Mouse (Mus musculus) forebrain, embryonic 16.5 days (tissue): ENCODE measurements at regions not wholly inside any gene's neighbourhood (a gene's known extent, or its start where the extent isn't known, plus 50 kb on each side); places are given as distances from the start of the nearest gene placed in this dataset.

Experiments used
- ATAC-seq: fragments of 200-750 bp; cut with Nextera tagmentation; 2 replicates; pipeline ENCODE4 v1.8.0; 2017; ENCODE audit warnings: mild to moderate bottlenecking, moderate library complexity
- H3K27ac ChIP-seq: fragments of 300-500 bp; sonication (generic); 2 replicates; pipeline ENCODE4 v1.5.1; 2014; ENCODE audit warnings: low read length, control low read depth
- H3K27me3 ChIP-seq: fragments of 300-500 bp; sonication (generic); replicated peaks from 2 replicates; pipeline ENCODE4 v1.6.1; 2014; ENCODE audit warnings: low read length; ENCODE audit not compliant: control insufficient read depth, insufficient read depth
- H3K36me3 ChIP-seq: fragments of 300-500 bp; sonication (generic); 2 replicates; pipeline ENCODE4 v1.6.1; 2014; ENCODE audit not compliant: control insufficient read depth, insufficient read depth
- H3K4me1 ChIP-seq: fragments of 300-500 bp; sonication (generic); replicated peaks from 2 replicates; pipeline ENCODE4 v1.6.1; 2014; ENCODE audit warnings: low read length; ENCODE audit not compliant: control insufficient read depth, insufficient read depth
- H3K4me2 ChIP-seq: fragments of 300-500 bp; sonication (generic); 2 replicates; pipeline ENCODE4 v1.6.1; 2014; ENCODE audit warnings: mild to moderate bottlenecking, low read length, control low read depth
- H3K4me3 ChIP-seq: fragments of 300-500 bp; sonication (generic); replicated peaks from 2 replicates; pipeline ENCODE4 v1.5.1; 2014; ENCODE audit warnings: mild to moderate bottlenecking, low read length, control low read depth
- H3K9ac ChIP-seq: fragments of 300-500 bp; sonication (generic); replicated peaks from 2 replicates; pipeline ENCODE4 v1.6.1; 2014; ENCODE audit warnings: low read depth, low read length, control low read depth
- H3K9me3 ChIP-seq: fragments of 300-500 bp; sonication (generic); 2 replicates; pipeline ENCODE4 v1.6.1; 2016; ENCODE audit warnings: low read length; ENCODE audit not compliant: control insufficient read depth
- WGBS: fragments of 180-500 bp; shearing (Covaris S2); extraction: QIAGEN DNeasy Blood & Tissue Kit; methylation state at CpG from one replicate; pipeline ENCODE4 v1.1.7; 2014; 5-methylcytosine and 5-hydroxymethylcytosine counted together

DNA sequence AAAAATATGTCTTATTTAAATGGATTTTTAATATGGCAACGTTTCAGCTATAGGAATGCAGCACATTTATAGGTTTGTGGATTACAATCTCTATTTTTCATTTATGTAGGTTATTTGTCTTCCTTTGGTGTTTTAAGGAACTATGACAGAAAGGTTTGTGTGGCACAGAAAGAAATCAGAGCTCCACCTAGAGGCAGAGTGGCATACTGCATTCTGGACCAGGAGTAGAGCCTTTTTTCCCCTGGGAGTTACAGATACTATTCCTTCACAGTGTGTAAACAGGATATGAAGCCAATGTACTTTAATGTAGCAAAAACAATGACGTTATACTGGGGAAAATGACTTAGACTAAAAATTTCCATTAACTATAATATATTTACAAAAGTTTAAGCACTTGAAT is 94.9 kb upstream of the St8sia4 start:
- no peaks in the 10 kb centered on the region for H3K4me1 ChIP-seq
- peak; percentile 38; the same call in 1 of the 2 replicates for ATAC-seq
- no peaks in the 10 kb centered on the region for H3K9me3 ChIP-seq
- 4% methylated on average over 2 of the region's 2 CpGs for WGBS
- H3K9ac ChIP-seq = no peak overlapping the region
- no peaks in the 10 kb centered on the region for H3K27me3 ChIP-seq
- H3K36me3 ChIP-seq = no peaks in the 10 kb centered on the region
- no peak overlapping the region for H3K4me3 ChIP-seq
- no peak overlapping the region for H3K4me2 ChIP-seq
- H3K27ac ChIP-seq = no peak overlapping the region

DNA sequence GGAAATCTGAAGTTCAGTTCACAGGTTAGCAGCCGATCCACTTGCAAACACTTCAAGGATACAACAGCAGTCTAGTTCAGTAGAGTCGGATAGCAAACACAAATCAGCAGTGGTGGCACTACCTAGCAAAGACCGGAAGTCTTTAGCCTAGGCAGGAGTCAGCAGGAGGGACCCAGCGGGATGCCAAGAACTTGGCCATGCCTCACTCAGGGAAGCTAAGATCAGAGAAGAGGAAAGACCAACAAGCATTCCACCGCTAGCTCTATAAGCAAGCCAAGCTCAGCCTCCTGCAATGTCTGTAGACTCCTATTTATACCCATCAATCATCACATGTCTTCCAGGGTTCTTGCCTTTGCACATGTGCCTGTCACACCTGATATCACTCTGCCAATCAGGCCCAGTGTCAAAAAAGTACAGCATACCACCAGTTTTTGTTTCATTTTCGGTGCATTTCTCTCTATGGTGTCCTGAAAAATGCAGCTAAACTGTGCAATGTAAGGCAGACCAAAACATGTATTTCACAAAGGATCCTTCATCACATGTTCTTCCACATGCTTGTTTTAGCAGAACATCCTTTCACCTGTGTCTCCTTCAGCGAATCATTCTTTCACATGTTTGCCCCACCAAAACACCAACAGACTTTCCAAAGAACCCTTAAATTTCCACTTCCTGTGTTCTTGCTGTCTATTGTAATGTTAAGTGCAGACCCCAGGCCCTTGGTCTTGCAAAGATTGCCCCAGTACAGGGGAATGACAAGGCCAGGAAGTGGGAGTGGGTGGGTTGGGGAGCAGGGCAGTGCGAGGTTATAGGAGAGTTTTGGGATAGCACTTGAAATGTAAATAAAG is 86.9 kb upstream of the St8sia4 start:
- Histone ChIP-seq H3K4me1 (no peaks in the 10 kb centered on the region), H3K4me2 (no peak overlapping the region), H3K36me3 (no peaks in the 10 kb centered on the region), H3K4me3 (no peak overlapping the region), H3K27me3 (no peaks in the 10 kb centered on the region), H3K9ac (no peak overlapping the region), H3K9me3 (no peaks in the 10 kb centered on the region), H3K27ac (no peak overlapping the region)
- no peak for ATAC-seq
- 85% methylated on average over 8 of the region's 8 CpGs for WGBS

GRCm38 (mm10) chr1:95753517-95753916 is 86.1 kb upstream of the St8sia4 start:
- ATAC-seq = no peak

GRCm38 (mm10) chr1:95748940-95749339 is 81.6 kb upstream of the St8sia4 start:
- H3K9me3 ChIP-seq = no peaks in the 10 kb centered on the region
- no peaks in the 10 kb centered on the region for H3K4me1 ChIP-seq
- H3K27ac ChIP-seq = no peak overlapping the region
- no peak overlapping the region for H3K4me2 ChIP-seq
- H3K4me3 ChIP-seq = no peak overlapping the region
- no peak for ATAC-seq
- no peaks in the 10 kb centered on the region for H3K27me3 ChIP-seq
- no peaks in the 10 kb centered on the region for H3K36me3 ChIP-seq
- WGBS = 95% methylated on average over 1 of the region's 1 CpGs
- H3K9ac ChIP-seq = no peak overlapping the region

More at GRCm38 (mm10) chr1:95753517-95753916, 86.1 kb upstream of the St8sia4 start:
- Histone ChIP-seq H3K27me3 (no peaks in the 10 kb centered on the region), H3K9ac (no peak overlapping the region), H3K36me3 (no peaks in the 10 kb centered on the region), H3K4me3 (no peak overlapping the region), H3K4me2 (no peak overlapping the region), H3K4me1 (no peaks in the 10 kb centered on the region), H3K27ac (no peak overlapping the region), H3K9me3 (no peaks in the 10 kb centered on the region)
- 97% methylated on average over 1 of the region's 1 CpGs for WGBS

DNA sequence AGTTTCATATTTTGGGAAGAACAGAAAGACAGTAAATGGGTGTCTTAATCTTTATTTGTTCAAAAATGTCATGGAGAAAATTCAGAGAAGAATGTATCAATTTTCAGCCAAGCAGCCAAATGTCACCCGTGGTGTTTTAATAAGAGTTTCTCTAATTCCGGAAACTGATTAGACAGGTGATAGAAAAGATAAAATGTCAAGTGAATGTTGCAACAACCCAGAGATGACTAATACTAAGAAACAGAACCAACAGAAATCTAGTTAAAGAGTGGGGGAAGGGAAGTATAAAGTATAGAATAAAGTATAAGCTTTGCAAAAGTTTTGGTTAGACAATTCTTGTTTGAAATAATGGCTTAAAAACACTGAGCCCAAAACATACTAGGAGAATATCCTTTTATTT is 79.9 kb upstream of the St8sia4 start:
- Histone ChIP-seq H3K4me1 (no peaks in the 10 kb centered on the region), H3K27ac (no peak overlapping the region), H3K9me3 (no peaks in the 10 kb centered on the region), H3K4me3 (no peak overlapping the region), H3K27me3 (no peaks in the 10 kb centered on the region), H3K36me3 (no peaks in the 10 kb centered on the region), H3K9ac (no peak overlapping the region), H3K4me2 (no peak overlapping the region)
- 87% methylated on average over 2 of the region's 2 CpGs for WGBS
- no peak for ATAC-seq

GRCm38 (mm10) chr1:95744446-95744845 is 77.1 kb upstream of the St8sia4 start:
- Histone ChIP-seq H3K27ac (no peak overlapping the region), H3K4me3 (no peak overlapping the region), H3K36me3 (no peaks in the 10 kb centered on the region), H3K27me3 (no peaks in the 10 kb centered on the region), H3K9me3 (no peaks in the 10 kb centered on the region), H3K4me2 (no peak overlapping the region), H3K4me1 (no peaks in the 10 kb centered on the region), H3K9ac (no peak overlapping the region)
- WGBS = 69% methylated on average over 2 of the region's 2 CpGs
- ATAC-seq = no peak

DNA sequence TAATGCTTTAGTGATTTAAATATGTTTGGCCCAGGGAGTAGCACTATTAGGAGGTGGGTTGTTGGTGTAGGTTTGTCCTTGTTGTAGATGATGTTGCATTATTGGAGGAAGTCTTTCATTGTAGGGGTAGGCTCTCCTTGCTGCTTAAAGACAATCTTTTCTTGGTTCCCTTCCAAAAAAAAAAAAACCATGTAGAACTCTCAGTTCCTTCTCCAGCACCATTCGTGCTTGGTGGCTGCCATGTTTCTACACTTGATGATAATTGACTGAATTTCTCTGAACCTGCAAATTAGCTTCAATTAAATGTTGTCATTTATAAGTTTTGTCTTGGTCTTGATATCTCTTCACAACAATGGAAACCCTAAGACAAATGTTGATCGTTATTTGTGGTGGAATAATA is 76.0 kb upstream of the St8sia4 start:
- Histone ChIP-seq H3K9me3 (no peaks in the 10 kb centered on the region), H3K4me1 (no peaks in the 10 kb centered on the region), H3K27me3 (no peaks in the 10 kb centered on the region), H3K4me3 (no peak overlapping the region), H3K9ac (no peak overlapping the region), H3K27ac (no peak overlapping the region), H3K4me2 (no peak overlapping the region), H3K36me3 (no peaks in the 10 kb centered on the region)
- WGBS = 87% methylated on average over 2 of the region's 2 CpGs
- ATAC-seq = no peak

- ATAC-seq = no peak
- H3K27me3 ChIP-seq = no peaks in the 10 kb centered on the region
- no peaks in the 10 kb centered on the region for H3K36me3 ChIP-seq
- H3K9ac ChIP-seq = no peak overlapping the region
- no peak overlapping the region for H3K4me3 ChIP-seq
- H3K4me2 ChIP-seq = no peak overlapping the region
- H3K9me3 ChIP-seq = no peaks in the 10 kb centered on the region
- no peaks in the 10 kb centered on the region for H3K4me1 ChIP-seq
- H3K27ac ChIP-seq = no peak overlapping the region
- 72% methylated on average over 2 of the region's 2 CpGs for WGBS
These were observed 52.1 kb upstream of the St8sia4 start for GRCm38 (mm10) chr1:95719449-95719848.

GRCm38 (mm10) chr1:95718794-95719193 is 51.4 kb upstream of the St8sia4 start:
- WGBS = 98% methylated on average over 1 of the region's 1 CpGs
- Histone ChIP-seq H3K4me3 (no peak overlapping the region), H3K27ac (no peak overlapping the region)

More at GRCm38 (mm10) chr1:95718794-95719193, 51.4 kb upstream of the St8sia4 start:
- Histone ChIP-seq H3K4me1 (no peaks in the 10 kb centered on the region), H3K27me3 (no peaks in the 10 kb centered on the region), H3K4me2 (no peak overlapping the region), H3K9ac (no peak overlapping the region), H3K36me3 (no peaks in the 10 kb centered on the region), H3K9me3 (no peaks in the 10 kb centered on the region)
- ATAC-seq = no peak
